Mouse (Mus musculus) bone marrow macrophage, adult 2 months (primary cell): ENCODE results near the gene Rspo4.
A peak's percentile ranks its signal among the peaks of the same experiment; 100 is the strongest.

Experiments
- CTCF ChIP-seq: IDR thresholded peaks from 2 replicates; pipeline ENCODE4 v1.5.1; 2012; ENCODE audit warnings: low read depth, mild to moderate bottlenecking, low read length, moderate library complexity
- POLR2A ChIP-seq: IDR thresholded peaks from 2 replicates; pipeline ENCODE4 v1.6.1; 2012; ENCODE audit warnings: mild to moderate bottlenecking, low read depth, low read length, borderline replicate concordance

DNA sequence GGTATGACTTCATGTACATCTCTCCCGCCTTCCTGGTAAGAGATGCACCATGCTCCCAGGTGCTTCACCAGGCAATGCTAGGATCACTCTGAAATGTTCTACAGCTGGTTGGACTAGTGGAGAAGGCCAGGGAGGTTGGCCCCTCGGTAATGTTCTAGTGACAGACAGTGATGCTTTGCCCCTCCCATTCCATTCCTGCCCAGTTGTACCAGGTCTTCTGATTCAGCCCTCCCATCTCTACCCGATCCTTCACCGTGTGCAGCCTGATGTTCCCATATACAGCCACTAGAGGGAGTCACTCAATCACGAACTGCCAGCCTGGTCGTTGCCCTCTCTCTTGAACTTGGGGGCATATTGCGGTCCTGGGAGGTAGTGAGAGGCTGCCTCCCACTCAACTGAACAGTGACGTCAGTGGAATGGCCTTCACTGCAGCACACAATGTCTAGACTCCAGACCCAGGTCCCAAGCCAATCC is 33.3 kb downstream of the Rspo4 start:
- TF ChIP-seq CTCF, result peak; percentile 84
- TF ChIP-seq POLR2A, result no peak
